Mouse (Mus musculus) megakaryocyte, adult 5-6 weeks (primary cell): ENCODE measurements at regions not wholly inside any gene's neighbourhood (a gene's known extent, or its start where the extent isn't known, plus 50 kb on each side); places are given as distances from the start of the nearest gene placed in this dataset.
"Not testable (repeated sequence)": the region's sequence is repeated elsewhere in the genome, so short reads cannot be mapped to it uniquely, and the experiment has no call there.

Source experiments
- ATAC-seq: 2 replicates; pipeline ENCODE4 v1.8.0; 2016; ENCODE audit warnings: mild to moderate bottlenecking, inconsistent platforms; ENCODE audit not compliant: poor library complexity, severe bottlenecking

- not testable (repeated sequence) for ATAC-seq
Measured at GRCm38 (mm10) chr12:18606126-18606525, 91.8 kb downstream of the 5730507C01Rik start.

- ATAC-seq = peak; percentile 82
Measured at GRCm38 (mm10) chr12:18609835-18610234, 95.5 kb downstream of the 5730507C01Rik start.

GRCm38 (mm10) chr12:18610581-18610980, 96.3 kb downstream of the 5730507C01Rik start:
- ATAC-seq = not testable (repeated sequence)
